Mouse (Mus musculus) limb, embryonic 12.5 days (tissue): ENCODE results near the gene Nudt16l1. TPM values are rescaled to one million over a fixed set of nuclear protein-coding genes. Genes with fewer than 3 reads are reported as not detected.

Source experiments
- ATAC-seq: fragments of 200-750 bp; cut with Nextera tagmentation; 2 replicates; pipeline ENCODE4 v1.8.0; 2017; ENCODE audit warnings: low read depth, moderate TSS enrichment; ENCODE audit not compliant: insufficient number of reproducible peaks, insufficient read depth, low FRiP score, low TSS enrichment
- H3K27ac ChIP-seq: fragments of 300-500 bp; sonication (generic); 2 replicates; pipeline ENCODE4 v1.5.1; 2016; ENCODE audit warnings: mild to moderate bottlenecking, moderate library complexity
- H3K27me3 ChIP-seq: fragments of 300-500 bp; sonication (generic); 2 replicates; pipeline ENCODE4 v1.6.1; 2016; ENCODE audit warnings: mild to moderate bottlenecking, moderate library complexity
- H3K36me3 ChIP-seq: fragments of 300-500 bp; sonication (generic); 2 replicates; pipeline ENCODE4 v1.6.1; 2016; ENCODE audit warnings: mild to moderate bottlenecking, moderate library complexity
- H3K4me1 ChIP-seq: fragments of 300-500 bp; sonication (generic); replicated peaks from 2 replicates; pipeline ENCODE4 v1.6.1; 2016
- H3K4me2 ChIP-seq: fragments of 300-500 bp; sonication (generic); 2 replicates; pipeline ENCODE4 v1.6.1; 2016; ENCODE audit warnings: mild to moderate bottlenecking, moderate library complexity
- H3K4me3 ChIP-seq: fragments of 300-500 bp; sonication (generic); replicated peaks from 2 replicates; pipeline ENCODE4 v1.5.1; 2016; ENCODE audit warnings: mild to moderate bottlenecking
- H3K9ac ChIP-seq: fragments of 300-500 bp; sonication (generic); replicated peaks from 2 replicates; pipeline ENCODE4 v1.6.1; 2016; ENCODE audit warnings: mild to moderate bottlenecking, moderate library complexity
- H3K9me3 ChIP-seq: fragments of 300-500 bp; sonication (generic); 2 replicates; pipeline ENCODE4 v1.6.1; 2016; ENCODE audit warnings: mild to moderate bottlenecking, moderate library complexity
- WGBS: fragments of 180-500 bp; shearing (Covaris S2); methylation state at CpG from one replicate; pipeline ENCODE4 v1.1.7; 2016; 5-methylcytosine and 5-hydroxymethylcytosine counted together
- polyA plus RNA-seq: library from polyadenylated mRNA; unstranded; fragments of >200 nt; fragmentation: Nextera tagmentation; extraction: Ambion mirVana; gene quantifications from 2 replicates; pipeline ENCODE4 v1.2.1, GENCODE M21; 2016

The Nudt16l1 gene
- polyA plus RNA-seq, 1 experiment from 2014 or later = 168 TPM

DNA sequence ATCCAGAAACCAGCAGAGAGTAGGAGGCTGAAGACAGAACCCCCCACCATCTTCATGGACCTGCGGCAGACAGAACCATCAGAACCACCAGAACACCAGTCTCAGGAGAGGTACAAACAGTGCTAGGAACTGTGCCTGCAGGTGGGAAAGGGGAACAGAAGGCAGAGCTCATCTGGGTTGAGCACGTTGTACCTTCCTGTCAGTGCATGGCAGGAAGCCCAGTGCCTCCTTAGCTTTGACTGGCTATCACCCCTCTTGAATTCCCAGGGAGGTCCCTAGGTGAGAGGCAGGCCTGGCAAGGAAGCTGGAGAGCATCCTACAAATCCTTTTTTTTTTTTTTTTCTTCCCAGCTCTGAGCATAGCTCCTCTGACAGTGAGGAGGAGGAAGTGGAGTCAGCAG, 37.6 kb downstream of the Nudt16l1 start:
- Histone ChIP-seq H3K36me3 (no peaks in the 10 kb centered on the region), H3K4me3 (no peak overlapping the region), H3K9ac (no peak overlapping the region), H3K4me2 (no peak overlapping the region), H3K9me3 (no peaks in the 10 kb centered on the region), H3K27me3 (no peaks in the 10 kb centered on the region), H3K4me1 (no peaks in the 10 kb centered on the region), H3K27ac (no peak overlapping the region)
- ATAC-seq = no peak
- whole genome bisulfite sequencing = 56% methylated on average over 2 of the region's 2 CpGs

DNA sequence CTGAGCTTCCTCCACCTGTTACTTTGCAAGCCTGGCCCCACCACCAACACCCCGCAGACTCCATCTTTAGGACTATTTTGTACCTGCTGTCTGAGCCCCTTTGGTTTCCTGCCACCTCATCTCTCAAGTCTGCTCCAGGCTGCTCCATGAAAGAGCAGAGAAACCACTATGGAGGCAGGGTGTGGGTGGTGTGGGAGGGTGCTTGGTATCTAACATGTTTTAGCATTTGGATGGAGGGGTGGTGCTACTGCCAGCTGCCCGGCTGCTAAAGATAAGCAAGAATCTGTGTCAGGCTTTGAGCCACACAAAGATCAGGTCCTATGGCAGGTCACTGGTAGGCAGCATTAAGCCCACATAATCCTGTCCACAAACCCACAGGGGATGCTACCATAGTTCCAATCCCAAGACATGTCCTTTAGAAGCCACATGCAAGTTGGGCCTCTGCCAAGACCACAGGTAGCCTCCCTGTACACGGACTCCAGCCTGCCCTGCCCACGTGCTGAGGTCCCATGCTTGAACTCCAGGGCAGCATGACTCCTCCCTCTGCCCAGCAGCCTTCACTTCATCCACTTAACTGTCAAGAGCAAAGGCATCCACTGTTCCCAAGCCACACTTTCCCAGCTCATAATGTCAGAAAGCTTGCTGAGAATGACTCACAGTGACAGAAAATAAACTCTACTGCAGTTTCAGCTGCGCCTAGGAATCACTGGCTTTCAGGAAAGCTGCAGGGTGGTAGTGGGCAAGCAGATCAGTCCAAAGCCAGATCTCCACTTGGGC, 39.9 kb downstream of the Nudt16l1 start:
- no peak for ATAC-seq
- Histone ChIP-seq H3K9ac (no peak overlapping the region), H3K4me3 (no peak overlapping the region), H3K4me2 (no peak overlapping the region), H3K27ac (no peak overlapping the region), H3K27me3 (no peaks in the 10 kb centered on the region), H3K36me3 (no peaks in the 10 kb centered on the region), H3K4me1 (no peaks in the 10 kb centered on the region), H3K9me3 (no peaks in the 10 kb centered on the region)
- WGBS = 70% methylated on average over 5 of the region's 5 CpGs

DNA sequence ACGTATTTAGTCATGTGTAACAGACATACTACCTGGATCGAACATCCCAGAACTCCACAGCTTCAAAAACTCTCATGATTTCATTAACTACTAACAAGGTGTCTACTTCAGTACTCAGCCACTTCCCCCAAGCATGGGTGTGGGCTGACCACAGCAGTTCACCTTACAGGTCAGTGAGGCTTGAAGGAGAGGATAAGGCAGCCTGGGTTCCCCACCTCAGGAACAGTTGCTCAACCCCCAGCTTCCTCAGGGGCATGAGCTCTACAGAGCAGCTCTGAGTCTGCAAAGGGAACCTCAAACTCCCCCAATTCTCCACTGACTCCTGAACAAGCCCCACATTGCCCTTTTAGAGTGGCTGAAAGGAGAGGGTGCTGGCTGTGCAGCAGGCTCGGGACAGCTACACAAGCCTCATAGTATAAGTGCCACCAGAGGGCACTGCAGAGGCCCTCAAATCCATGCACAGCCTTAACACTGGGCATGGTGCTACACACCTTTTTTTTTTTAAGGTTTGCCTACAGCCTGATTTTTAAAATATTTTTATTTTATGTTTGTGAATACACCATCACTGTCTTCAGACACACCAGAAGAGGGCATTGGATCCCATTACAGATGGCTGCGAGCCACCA, 41.3 kb downstream of the Nudt16l1 start:
- no peak overlapping the region for H3K9ac ChIP-seq
- peak; percentile 52; the same call in 1 of the 2 replicates for ATAC-seq
- 76% methylated on average over 4 of the region's 4 CpGs for WGBS
- H3K36me3 ChIP-seq = no peaks in the 10 kb centered on the region
- H3K4me1 ChIP-seq = no peaks in the 10 kb centered on the region
- H3K27ac ChIP-seq = no peak overlapping the region
- no peaks in the 10 kb centered on the region for H3K9me3 ChIP-seq
- no peak overlapping the region for H3K4me3 ChIP-seq
- H3K27me3 ChIP-seq = no peaks in the 10 kb centered on the region
- no peak overlapping the region for H3K4me2 ChIP-seq

DNA sequence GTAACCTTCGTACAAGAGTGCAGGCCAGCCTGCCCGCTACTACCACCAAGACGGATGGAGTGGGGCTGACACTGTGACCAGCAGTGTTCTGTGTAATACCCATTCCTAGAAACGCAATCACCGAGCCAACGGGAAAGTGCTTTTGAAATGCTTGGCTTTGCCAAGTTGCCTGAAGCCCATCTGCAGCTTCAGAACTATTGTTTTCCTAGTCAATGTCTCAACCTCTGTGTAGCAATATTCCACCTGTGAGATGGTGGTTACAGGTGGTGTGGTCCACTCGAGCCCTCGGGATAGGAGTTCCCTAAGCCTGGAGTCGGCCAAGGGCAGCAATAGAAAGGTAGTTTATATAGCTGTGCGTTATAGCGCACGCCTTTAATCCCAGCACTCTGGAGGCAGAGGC, 46.2 kb downstream of the Nudt16l1 start:
- 89% methylated on average over 12 of the region's 12 CpGs for WGBS
- Histone ChIP-seq H3K4me3 (no peak overlapping the region), H3K36me3 (no peaks in the 10 kb centered on the region), H3K27me3 (no peaks in the 10 kb centered on the region), H3K4me1 (no peaks in the 10 kb centered on the region), H3K9ac (no peak overlapping the region), H3K9me3 (no peaks in the 10 kb centered on the region), H3K27ac (no peak overlapping the region), H3K4me2 (no peak overlapping the region)
- no peak for ATAC-seq

Other genes starting within 250 kb of the Nudt16l1 start
- 179 and 191 TPM in 2 replicates for gene Nmral1, start 219.4 kb upstream of the Nudt16l1 start, polyA plus RNA-seq
- 102 and 106 TPM in 2 replicates for gene Hmox2, start 212.4 kb upstream of the Nudt16l1 start, polyA plus RNA-seq
- gene Cdip1, start 148.5 kb upstream of the Nudt16l1 start, polyA plus RNA-seq = 90.1 and 93.3 TPM in 2 replicates
- 0.46 and 0.58 TPM in 2 replicates for gene 4930562C15Rik, start 103.3 kb upstream of the Nudt16l1 start, polyA plus RNA-seq
- gene Ubald1, start 58.4 kb upstream of the Nudt16l1 start, polyA plus RNA-seq = 31.5 and 35.3 TPM in 2 replicates
- 87.1 and 87.5 TPM in 2 replicates for gene Mgrn1, start 52.5 kb upstream of the Nudt16l1 start, polyA plus RNA-seq
- 63.0 and 67.6 TPM in 2 replicates for gene Anks3, start 25.4 kb downstream of the Nudt16l1 start, polyA plus RNA-seq
- gene Sept12, start 59.1 kb downstream of the Nudt16l1 start, polyA plus RNA-seq = 0.08 TPM in 1 of 2 replicates, not detected in the other
- gene Smim22, start 68.5 kb downstream of the Nudt16l1 start, polyA plus RNA-seq = 1.6 and 4.3 TPM in 2 replicates
- gene Rogdi, start 74.8 kb downstream of the Nudt16l1 start, polyA plus RNA-seq = 71.5 and 74.3 TPM in 2 replicates
- 168 and 174 TPM in 2 replicates for gene Glyr1, start 111.1 kb downstream of the Nudt16l1 start, polyA plus RNA-seq
- gene Ubn1, start 111.3 kb downstream of the Nudt16l1 start, polyA plus RNA-seq = 26.8 and 27.0 TPM in 2 replicates
- 3.3 TPM in 2 replicates for gene Ppl, start 193.7 kb downstream of the Nudt16l1 start, polyA plus RNA-seq
- 0.04 and 0.05 TPM in 2 replicates for gene Sec14l5, start 208.3 kb downstream of the Nudt16l1 start, polyA plus RNA-seq